Mouse (Mus musculus): ENCODE results near the gene Fank1. TPM values are rescaled to one million over a fixed set of nuclear protein-coding genes. Genes with fewer than 3 reads are reported as not detected.

Gene Fank1
- not detected in 2 replicates for total RNA-seq (2015)
- total RNA-seq (2017): not detected in 2 replicates

DNA sequence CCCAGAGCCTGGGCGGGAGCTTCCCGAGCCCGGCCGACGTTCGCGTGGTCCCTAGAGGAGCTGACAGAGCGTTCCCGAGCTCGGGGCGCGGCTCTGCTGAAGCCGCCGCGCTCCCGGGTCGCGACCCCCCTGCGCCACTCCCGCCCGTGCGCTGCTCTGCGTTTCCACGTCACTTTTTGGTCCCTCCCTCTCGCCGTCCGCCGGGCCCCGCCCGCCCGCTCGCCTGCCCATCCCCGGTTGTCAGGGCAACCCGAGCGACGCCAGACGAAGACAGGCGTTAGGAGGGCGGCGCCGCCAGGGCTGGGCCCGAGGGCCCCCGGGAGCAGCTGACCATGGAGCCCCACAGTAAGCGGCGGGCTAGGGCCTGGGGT is at the start of gene Fank1:
TSS of gene Fank1 (plus strand) at position 236 of the 371 bp plus-strand sequence.
- ATAC-seq (ENCODE audit: poor library complexity, severe bottlenecking): peak; percentile 95

GRCm38 (mm10) chr7:133727027-133727426 is 49.6 kb upstream of the Fank1 start:
- no peak for ATAC-seq (ENCODE audit: poor library complexity, severe bottlenecking)

GRCm38 (mm10) chr7:133729351-133729750 is 47.3 kb upstream of the Fank1 start:
- ATAC-seq (ENCODE audit: poor library complexity, severe bottlenecking): no peak

- no peak for ATAC-seq (ENCODE audit: poor library complexity, severe bottlenecking)
Observed at GRCm38 (mm10) chr7:133730324-133731191, 46.1 kb upstream of the Fank1 start.

- no peak for ATAC-seq (ENCODE audit: poor library complexity, severe bottlenecking)
Observed at GRCm38 (mm10) chr7:133731971-133732645, 44.6 kb upstream of the Fank1 start.

DNA sequence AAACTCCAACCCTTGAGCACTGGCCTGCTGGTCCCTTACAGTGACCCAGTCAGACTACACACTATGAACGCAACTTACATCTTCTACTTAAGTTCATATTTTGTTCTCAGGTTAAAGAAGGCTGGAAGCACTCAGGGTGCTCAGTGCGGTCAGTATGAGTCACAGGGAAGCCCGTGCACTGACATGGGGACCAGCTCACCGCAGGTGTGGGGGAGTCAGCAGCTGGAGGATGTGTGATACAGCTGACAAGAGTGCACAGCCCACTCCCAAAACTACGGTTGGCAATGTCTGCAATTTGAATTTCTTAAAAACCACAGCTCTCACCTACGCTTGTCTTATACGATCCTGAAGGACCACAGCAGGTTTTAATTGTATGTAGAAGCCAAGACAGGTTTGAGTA is 36.1 kb upstream of the Fank1 start:
- ATAC-seq (ENCODE audit: poor library complexity, severe bottlenecking): no peak

GRCm38 (mm10) chr7:133742530-133743325 is 33.9 kb upstream of the Fank1 start:
- no peak for ATAC-seq (ENCODE audit: poor library complexity, severe bottlenecking)

DNA sequence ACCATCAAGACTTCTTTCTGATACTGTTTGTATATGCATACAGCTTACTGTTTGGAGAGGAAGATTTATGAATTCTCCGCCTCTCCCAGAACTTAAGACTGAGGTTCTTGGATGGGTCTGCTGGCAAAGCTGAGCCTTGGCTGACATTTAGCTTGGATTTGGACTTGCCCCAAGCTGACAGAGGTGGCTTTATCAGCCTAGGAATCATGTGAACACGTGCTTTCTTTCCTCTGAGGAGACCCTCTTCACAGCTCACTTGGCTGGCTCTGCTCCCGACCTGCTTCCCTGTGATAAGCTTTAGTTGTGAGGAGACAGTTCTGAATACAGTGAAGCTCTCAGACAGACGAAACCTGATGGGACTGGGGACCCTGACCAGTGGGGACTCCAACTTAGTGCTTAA is 33.0 kb upstream of the Fank1 start:
- no peak for ATAC-seq (ENCODE audit: poor library complexity, severe bottlenecking)

GRCm38 (mm10) chr7:133744209-133744608 is 32.5 kb upstream of the Fank1 start:
- ATAC-seq (ENCODE audit: poor library complexity, severe bottlenecking): no peak

GRCm38 (mm10) chr7:133744701-133745100 is 32.0 kb upstream of the Fank1 start:
- ATAC-seq (ENCODE audit: poor library complexity, severe bottlenecking): no peak

GRCm38 (mm10) chr7:133747372-133747771 is 29.3 kb upstream of the Fank1 start:
- no peak for ATAC-seq (ENCODE audit: poor library complexity, severe bottlenecking)

GRCm38 (mm10) chr7:133748753-133749152 is 27.9 kb upstream of the Fank1 start:
- no peak for ATAC-seq (ENCODE audit: poor library complexity, severe bottlenecking)

GRCm38 (mm10) chr7:133750666-133751065 is 26.0 kb upstream of the Fank1 start:
- no peak for ATAC-seq (ENCODE audit: poor library complexity, severe bottlenecking)

GRCm38 (mm10) chr7:133751163-133751562 is 25.5 kb upstream of the Fank1 start:
- no peak for ATAC-seq (ENCODE audit: poor library complexity, severe bottlenecking)

- ATAC-seq (ENCODE audit: poor library complexity, severe bottlenecking): peak; percentile 51; the same call in 1 of the 2 replicates
Observed at GRCm38 (mm10) chr7:133757961-133758455, 18.7 kb upstream of the Fank1 start.

DNA sequence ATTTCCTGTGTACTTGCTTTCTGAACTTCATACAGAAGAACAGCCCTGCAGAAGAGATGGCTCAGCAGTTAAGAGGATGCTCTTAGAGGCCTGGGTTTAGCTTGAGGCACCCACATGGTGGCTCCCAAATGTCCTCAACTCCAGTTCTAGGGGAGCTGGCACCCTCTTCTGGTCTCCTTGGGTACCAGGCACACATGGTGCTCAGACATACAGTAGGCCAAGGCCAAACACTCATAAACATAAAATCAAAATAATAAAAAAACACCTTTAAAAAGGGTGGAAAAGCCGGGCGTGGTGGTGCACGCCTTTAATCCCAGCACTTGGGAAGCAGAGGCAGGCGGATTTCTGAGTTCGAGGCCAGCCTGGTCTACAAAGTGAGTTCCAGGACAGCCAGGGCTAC is 17.9 kb upstream of the Fank1 start:
- no peak for ATAC-seq (ENCODE audit: poor library complexity, severe bottlenecking)

DNA sequence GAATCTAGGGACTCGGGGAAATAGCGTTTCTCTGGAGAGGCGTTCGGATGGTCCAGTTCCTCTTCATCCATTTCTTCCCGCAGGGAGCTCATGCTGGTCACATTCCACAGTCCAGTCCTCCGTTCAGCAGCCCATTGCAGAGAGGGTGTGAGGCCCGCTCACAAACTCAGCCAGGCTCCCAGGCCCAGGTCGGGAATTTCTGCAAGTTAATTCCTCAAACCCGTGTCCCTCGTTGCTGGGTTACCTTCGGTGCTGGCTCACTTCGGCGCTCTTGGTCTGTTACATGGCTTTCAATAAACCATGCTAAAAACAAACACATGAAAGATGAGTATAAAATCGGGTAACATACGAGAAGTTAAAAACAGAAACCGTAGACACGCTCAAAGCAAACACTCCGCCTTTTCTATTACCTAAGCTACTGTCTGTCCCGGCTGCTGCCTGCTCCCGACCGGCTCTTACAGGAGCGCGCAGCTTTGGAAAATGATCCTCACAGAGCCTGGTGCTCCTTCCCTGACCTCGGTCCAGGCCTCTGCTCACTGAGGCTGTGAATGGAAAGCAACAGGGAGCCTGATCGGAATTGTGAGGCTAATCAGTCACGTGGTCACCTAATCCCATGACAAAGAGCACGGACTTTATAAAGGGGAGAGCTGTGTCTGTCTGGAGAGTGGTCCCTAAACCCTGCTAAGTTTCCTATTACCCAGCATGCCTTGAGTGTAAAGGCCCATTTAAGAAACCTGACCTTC is 16.9 kb upstream of the Fank1 start:
- no peak for ATAC-seq (ENCODE audit: poor library complexity, severe bottlenecking)

DNA sequence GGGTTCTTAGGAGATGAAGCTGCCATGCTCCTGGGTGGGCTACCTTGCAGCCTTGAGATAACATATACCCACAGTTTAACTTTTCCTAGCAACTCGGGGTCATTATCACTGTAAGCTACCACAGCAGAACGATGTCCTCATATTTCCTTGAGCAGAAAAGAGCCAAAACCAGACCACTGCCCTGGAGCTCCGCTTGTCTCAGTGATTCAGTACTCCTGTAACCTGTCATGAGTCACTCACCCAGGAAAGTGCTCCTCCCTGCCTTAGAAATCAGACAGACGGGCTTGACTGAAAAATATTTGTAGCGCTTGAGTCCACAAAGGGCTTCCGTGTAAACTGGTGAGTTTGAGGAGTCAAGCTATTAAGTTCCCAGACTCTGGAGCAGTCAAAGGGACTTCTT is 14.0 kb upstream of the Fank1 start:
- ATAC-seq (ENCODE audit: poor library complexity, severe bottlenecking): no peak

DNA sequence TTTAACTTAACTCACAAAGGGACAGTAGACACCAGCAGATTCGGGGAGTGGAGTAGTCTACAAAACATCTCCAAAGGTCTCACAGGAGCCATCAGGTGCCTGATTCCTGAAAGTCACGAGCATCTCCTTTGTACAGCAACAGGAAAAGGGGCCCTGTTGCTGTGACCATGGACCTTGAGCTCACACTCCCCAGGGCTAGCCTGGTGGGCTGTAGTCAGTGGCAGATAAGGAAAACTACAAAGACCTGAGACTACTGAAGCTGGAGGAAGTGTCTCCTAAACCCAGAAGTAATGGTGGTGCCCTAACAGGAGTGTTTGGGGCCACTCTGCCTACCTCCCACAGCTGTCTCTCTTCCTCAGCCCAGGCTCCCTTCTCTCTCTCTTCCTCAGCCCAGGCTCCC is 12.2 kb upstream of the Fank1 start:
- no peak for ATAC-seq (ENCODE audit: poor library complexity, severe bottlenecking)

- no peak for ATAC-seq (ENCODE audit: poor library complexity, severe bottlenecking)
Observed at GRCm38 (mm10) chr7:133765240-133765848, 11.3 kb upstream of the Fank1 start.
